Mouse (Mus musculus): ENCODE measurements around the gene Eps8. TPM values are rescaled to one million over a fixed set of nuclear protein-coding genes. Genes with fewer than 3 reads are reported as not detected.

The Eps8 gene
- total RNA-seq, 2 experiments from 2014 or later, result 23.3 to 26.0 TPM

GRCm38 (mm10) chr6:137613903-137614302, 40.8 kb downstream of the Eps8 start:
- DNase-seq, result peak; percentile 57

- DNase-seq, result peak; percentile 62
These were observed 42.6 kb downstream of the Eps8 start for GRCm38 (mm10) chr6:137612071-137612547.

- no peak for DNase-seq
These were observed 46.3 kb downstream of the Eps8 start for GRCm38 (mm10) chr6:137608160-137608930.

GRCm38 (mm10) chr6:137606541-137606940, 48.1 kb downstream of the Eps8 start:
- DNase-seq, result no peak

GRCm38 (mm10) chr6:137604417-137605248, 50.0 kb downstream of the Eps8 start:
- no peak for DNase-seq

DNA sequence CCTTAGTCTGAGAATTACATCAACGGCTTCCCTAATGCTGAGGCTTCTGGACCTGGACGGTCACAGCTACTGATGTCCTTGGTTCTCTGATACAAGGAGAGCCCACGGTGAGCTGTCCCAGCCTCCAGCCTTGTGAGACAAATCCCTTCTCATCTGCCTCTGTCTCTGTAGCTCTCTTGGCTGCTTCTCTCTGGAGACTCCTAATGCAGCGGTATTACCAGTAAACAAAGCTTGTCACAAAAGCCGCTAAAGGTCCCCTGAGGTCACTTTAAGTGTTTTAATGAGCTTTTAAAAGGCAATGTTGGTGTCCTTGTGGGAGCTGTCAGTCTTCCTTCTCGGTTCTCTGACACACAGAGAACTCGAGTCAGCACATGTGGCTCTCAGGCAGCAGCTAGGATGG, 56.4 kb downstream of the Eps8 start:
- DNase-seq, result no peak

- DNase-seq, result no peak
These were observed 57.1 kb downstream of the Eps8 start for GRCm38 (mm10) chr6:137597442-137598058.

GRCm38 (mm10) chr6:137592582-137592981, 62.1 kb downstream of the Eps8 start:
- DNase-seq, result no peak

DNA sequence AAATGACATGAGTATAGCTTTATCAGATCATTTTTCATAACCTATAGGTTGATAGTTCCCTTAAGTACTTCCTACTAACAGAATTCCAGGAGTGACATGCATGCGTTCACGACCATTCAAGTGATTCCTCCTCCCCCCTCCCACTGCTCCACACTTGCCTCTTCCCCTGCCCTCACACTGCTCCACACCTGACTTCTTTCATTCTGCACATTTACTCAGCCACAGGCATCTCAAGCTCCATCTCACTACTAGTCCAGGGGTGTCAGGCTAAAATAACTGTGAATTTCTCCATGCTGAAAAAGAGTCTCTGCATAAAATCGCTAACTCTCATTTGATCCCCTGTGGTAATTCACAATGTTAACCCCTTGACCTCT, 65.4 kb downstream of the Eps8 start:
- no peak for DNase-seq

- no peak for DNase-seq
These were observed 66.0 kb downstream of the Eps8 start for GRCm38 (mm10) chr6:137588481-137589244.

DNA sequence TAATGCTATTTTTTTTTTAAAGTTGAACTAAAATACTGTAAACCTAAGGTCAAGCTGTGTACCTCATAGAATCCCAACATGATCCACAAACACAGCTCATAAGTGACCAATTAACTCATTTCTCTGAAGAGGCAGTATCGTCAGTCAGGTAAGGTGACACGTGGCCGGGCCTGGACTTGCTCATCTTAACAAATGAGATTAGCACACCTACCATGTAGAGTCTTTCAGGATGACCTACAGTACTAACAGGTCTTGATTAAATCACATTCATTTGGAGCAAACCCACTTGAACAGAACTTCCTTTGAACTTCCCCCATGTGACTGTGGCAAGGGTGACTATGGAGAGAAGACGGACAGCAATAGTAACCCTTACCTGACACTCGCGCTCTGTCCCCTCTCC, 66.8 kb downstream of the Eps8 start:
- DNase-seq, result no peak

DNA sequence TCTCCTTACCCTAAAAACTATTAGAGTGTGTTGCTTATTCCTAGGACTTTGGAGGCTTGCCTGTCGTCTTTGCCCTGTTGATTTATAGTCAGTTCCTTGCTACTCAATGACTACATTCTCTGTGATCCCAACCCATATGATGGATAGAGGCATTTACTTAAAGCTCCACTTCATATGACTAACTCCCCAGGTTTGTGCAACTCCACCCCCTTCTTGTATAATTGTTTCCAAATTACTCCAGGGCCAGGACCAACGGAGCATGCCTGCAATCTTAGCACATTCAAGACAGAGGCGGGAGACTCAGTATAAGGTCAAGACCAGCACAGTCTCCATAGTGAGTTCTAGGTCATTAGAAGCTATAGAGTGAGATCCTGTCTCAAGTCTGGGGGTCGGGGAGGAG, 69.4 kb downstream of the Eps8 start:
- DNase-seq, result no peak

DNA sequence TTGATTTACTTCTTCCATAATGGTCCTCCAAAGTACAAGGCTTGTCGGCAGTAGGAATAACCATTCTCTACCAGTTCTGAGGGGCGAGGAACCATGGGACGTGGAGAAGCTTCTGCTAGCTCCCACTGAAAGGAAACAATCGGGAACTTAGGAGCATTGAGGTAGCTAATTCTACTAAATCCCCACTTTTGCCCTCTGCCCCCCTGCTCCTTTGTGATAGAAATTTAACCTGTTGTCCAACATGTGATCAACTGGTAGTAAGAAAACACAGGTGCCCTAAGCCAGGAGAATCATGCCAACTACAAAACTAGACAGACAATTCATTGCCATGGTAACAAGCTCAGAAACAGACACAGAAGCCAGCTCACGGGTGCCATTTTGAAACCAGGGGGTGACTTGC, 71.6 kb downstream of the Eps8 start:
- DNase-seq, result no peak

DNA sequence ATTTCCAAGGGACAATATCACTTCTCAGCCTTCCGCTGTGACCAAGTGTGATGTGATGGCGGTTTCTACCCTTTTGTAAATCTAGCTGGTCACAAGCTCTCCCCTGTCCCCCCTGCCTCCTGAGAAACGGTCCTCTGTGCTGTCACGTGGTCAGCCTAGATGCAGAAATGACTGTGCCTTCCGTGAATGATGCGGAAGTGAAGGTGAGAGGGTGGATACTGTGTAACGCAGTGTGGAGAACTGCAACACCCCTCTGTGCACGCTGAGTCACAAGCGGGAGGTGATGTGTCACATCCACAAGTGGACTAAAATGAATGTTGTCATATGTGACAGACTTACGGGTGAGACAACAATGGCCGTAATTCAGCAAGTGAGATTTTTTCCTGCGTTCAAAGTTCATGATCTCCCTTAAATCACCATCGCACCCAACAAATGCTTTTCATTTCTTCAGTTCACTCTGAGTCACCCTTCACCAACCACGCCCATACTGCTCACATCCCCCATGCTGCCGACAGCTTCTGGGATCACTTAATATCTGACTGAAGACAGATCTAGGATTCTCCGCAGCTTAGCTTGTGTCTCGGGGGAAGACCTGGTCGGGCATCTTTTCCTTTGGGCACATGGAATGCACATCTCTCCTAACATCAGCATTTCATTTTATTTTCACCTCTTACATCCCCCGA, 72.3 kb downstream of the Eps8 start:
- DNase-seq, result no peak

- DNase-seq, result no peak
These were observed 73.2 kb downstream of the Eps8 start for GRCm38 (mm10) chr6:137581331-137582010.

- DNase-seq, result no peak
These were observed 74.2 kb downstream of the Eps8 start for GRCm38 (mm10) chr6:137580503-137580902.

GRCm38 (mm10) chr6:137576670-137577371, 77.9 kb downstream of the Eps8 start:
- DNase-seq, result no peak

- DNase-seq, result no peak
These were observed 78.6 kb downstream of the Eps8 start for GRCm38 (mm10) chr6:137576091-137576490.

GRCm38 (mm10) chr6:137573897-137574296, 80.8 kb downstream of the Eps8 start:
- DNase-seq, result no peak

DNA sequence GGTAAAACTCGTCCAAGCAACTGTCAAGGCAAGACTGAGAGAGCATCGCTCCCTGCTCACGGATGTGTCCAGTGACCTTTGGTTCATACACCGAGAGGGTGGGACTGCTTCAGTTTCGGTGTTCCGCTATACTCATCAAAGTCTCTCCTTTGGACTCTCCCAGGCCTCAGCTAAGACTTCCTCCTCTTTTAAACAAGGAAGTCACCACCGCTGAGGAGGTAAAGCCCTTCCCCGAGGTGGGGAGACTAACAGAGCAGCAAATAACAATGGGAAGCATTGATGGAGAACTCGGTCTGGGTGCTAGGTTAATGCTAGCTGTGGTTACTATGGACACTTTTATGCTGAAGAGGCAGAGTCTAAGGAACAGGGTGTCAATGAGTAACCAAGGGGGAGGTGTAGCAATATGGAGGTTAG, 84.0 kb downstream of the Eps8 start:
- no peak for DNase-seq
